Mouse (Mus musculus) macrophage (primary cell): ENCODE data around the gene Trpc4. TPM values are rescaled to one million over a fixed set of nuclear protein-coding genes. Genes with fewer than 3 reads are reported as not detected.

Source experiments
- H3K27ac ChIP-seq: fragments of 350-480 bp; formaldehyde crosslinking; 2 replicates; pipeline ENCODE4 v1.9.0; 2021
- H3K36me3 ChIP-seq: fragments of 350-480 bp; formaldehyde crosslinking; 2 replicates; pipeline ENCODE4 v1.9.0; 2021; ENCODE audit errors: inconsistent target
- H3K4me3 ChIP-seq: fragments of 350-480 bp; formaldehyde crosslinking; 2 replicates; pipeline ENCODE4 v1.9.0; 2021; ENCODE audit errors: inconsistent target
- H3K79me2 ChIP-seq: fragments of 350-480 bp; formaldehyde crosslinking; 2 replicates; pipeline ENCODE4 v1.9.0; 2021; ENCODE audit errors: inconsistent target
- WGBS: methylation state at CpG from one replicate; pipeline ENCODE4 v1.1.7; 2026; ENCODE audit warnings: inconsistent platforms; ENCODE audit not compliant: missing documents; 5-methylcytosine and 5-hydroxymethylcytosine counted together
- polyA plus RNA-seq: library from polyadenylated mRNA; stranded (reverse); fragments of 250-400 nt; gene quantifications from 3 replicates; pipeline ENCODE4 v1.2.4, GENCODE M21; 2018; ENCODE audit warnings: inconsistent platforms

Trpc4 gene
- polyA plus RNA-seq, 1 experiment from 2014 or later, result not detected

DNA sequence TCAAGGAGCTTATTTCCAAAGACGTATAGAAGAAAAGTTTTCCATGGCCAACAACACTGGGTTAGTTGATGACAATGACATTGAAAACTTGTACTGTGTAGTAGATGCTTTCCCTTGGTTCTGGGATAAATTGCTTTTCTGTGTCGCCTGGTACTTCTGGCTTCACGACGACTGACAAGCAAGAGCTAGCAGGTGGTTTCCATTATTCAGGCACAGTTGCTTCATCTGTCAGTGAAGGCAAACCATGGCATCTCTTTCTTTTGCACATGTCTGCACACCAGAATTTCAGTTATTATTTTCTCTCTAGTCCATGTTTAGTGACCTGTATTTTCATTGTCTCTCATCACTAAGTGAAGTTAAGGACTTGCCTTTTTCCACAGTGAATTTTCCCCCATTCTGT is 72.6 kb downstream of the Trpc4 start:
- Histone ChIP-seq H3K27ac (no peak overlapping the region), H3K36me3 (no peaks in the 10 kb centered on the region), H3K4me3 (no peak overlapping the region), H3K79me2 (no peaks in the 10 kb centered on the region)
- 84% methylated on average over 4 of the region's 4 CpGs for WGBS

DNA sequence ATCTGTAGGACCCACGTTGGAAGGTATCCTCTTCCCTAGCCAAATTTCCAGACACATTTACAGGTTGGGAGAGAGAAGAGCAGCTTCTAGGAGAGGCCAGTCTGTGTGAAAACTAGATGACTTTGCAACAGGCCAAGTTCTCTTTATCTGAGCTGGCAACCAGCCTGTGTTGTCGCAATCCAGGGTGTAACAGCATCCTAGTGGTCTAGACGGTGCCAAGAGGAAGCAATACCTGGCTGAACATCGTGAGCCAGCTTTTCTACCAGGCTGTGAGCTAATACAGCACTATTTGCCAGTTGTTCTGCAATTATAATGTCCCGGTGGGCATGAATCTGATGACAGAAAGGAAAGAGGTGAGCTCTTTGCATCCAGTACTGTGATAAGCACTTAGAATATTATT is 83.1 kb downstream of the Trpc4 start:
- no peak overlapping the region for H3K4me3 ChIP-seq
- no peaks in the 10 kb centered on the region for H3K36me3 ChIP-seq
- WGBS, result 40% methylated on average over 5 of the region's 5 CpGs
- H3K79me2 ChIP-seq, result no peaks in the 10 kb centered on the region
- no peak overlapping the region for H3K27ac ChIP-seq

DNA sequence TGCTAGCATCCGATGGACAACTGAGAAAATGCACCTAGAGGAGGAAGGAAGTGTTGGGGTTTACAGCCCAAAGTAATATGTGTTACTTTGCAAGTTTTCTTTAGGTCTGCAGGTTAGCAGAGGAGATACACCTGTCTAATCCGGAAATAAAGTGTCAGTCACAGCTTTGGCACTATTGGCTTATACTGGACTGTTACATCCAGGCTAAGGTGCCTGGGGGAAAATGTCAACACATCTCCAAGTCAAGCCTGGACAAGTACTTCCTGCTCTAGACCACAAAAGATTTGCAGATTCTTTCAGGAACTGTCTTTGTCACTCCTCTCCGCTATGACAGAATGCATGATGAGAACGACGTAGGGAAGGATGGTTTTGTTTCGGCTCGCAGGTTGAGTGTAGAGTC is 83.6 kb downstream of the Trpc4 start:
- H3K79me2 ChIP-seq, result no peaks in the 10 kb centered on the region
- WGBS, result 81% methylated on average over 7 of the region's 7 CpGs
- H3K4me3 ChIP-seq, result no peak overlapping the region
- H3K27ac ChIP-seq, result no peak overlapping the region
- no peaks in the 10 kb centered on the region for H3K36me3 ChIP-seq

DNA sequence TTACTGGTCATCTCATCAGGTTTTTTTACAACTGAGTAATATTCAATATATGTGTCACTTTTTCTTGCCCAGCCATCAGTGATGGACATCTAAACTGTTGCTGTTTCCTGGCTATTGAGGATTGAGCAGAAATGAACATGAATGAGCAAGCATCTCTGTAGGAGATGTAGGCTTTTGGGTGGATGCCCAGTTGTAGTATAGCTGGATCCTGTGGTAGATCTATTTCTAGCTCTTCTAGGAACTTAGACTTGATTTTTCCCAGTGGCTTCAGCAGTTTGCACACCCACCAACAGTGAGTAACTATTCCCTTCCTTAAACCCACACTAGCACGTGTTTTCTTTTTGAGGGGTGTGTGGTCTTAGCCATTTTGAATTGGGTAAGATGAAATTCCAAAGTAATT is 87.3 kb downstream of the Trpc4 start:
- H3K27ac ChIP-seq, result no peak overlapping the region
- 86% methylated on average over 1 of the region's 1 CpGs for WGBS
- H3K79me2 ChIP-seq, result no peaks in the 10 kb centered on the region
- H3K36me3 ChIP-seq, result no peaks in the 10 kb centered on the region
- H3K4me3 ChIP-seq, result no peak overlapping the region

DNA sequence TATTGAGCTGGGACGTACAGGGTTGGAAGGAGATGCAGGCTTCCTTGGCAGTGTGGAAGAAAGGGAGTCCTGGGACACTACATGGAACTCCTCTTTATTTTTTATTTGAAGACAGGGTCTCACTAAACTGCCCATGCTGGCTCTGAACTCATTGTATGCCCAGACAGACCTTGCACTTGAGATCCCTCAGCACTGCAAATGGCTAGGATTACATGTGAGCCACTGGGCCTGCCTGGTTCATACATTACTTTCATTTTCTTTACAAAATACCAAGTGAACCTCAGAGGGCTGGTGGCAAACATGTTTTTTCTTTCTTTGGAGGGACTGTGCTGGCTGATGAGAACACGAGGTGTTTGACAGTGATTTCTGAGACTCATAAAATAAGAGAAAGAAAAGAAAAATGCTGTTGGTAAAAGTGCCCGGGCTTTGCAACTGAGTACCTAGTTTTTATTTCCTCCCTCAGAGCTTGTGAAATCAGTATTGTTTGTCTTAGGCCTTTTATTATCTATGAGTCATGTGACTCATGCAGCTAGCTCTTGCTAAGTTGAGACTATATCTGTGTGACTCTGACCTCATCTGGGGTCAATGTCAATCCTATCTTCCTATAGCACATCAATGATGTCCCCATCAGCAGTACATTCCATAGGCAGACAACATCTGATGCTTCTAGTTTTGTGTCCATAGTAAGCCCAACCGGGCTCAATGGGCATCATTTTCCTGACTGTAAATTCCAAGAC is 89.1 kb downstream of the Trpc4 start:
- Histone ChIP-seq H3K27ac (no peak overlapping the region), H3K79me2 (no peaks in the 10 kb centered on the region), H3K4me3 (no peak overlapping the region), H3K36me3 (no peaks in the 10 kb centered on the region)
- 85% methylated on average over 4 of the region's 4 CpGs for WGBS

DNA sequence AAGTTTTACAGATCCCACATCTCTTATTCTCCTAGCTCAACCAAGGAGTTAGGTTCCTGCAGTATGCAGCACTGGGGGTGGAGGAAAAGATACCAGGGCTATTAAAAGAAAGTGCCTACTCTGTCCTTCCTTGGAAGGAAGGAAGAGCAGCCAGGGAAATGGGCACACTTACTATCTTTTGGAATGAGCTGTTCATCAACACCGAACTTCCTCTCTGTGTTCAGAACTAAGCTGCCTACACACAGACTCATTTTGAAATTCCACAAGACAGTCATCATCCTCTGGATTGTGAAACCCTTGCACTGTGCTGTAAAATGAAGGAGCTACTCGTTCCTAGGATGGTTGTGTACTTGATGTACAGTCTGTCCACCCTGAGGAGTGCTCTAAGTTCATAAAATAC is 90.6 kb downstream of the Trpc4 start:
- no peak overlapping the region for H3K27ac ChIP-seq
- H3K4me3 ChIP-seq, result no peak overlapping the region
- WGBS, result 52% methylated on average over 2 of the region's 2 CpGs
- H3K79me2 ChIP-seq, result no peaks in the 10 kb centered on the region
- H3K36me3 ChIP-seq, result no peaks in the 10 kb centered on the region

DNA sequence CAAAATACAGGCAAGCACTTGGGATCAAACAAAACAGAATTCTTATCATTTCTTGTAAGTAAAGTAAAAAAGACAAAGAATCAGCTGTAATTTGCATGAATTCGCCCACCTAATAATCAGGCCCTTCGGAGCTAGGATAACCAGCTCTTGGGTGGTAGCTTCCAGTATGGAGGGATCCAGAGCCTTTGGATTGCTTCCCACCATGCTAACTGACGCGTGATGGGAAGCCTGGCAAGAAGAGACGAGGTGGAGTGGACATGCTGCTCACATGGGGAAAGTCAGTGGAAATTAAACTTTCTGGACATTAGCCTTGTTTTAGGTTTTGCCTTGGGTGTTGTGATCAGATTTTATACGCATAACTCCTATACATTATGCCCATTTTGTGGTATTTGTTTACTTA is 93.5 kb downstream of the Trpc4 start:
- WGBS, result 85% methylated on average over 6 of the region's 6 CpGs
- H3K4me3 ChIP-seq, result no peak overlapping the region
- no peaks in the 10 kb centered on the region for H3K36me3 ChIP-seq
- H3K27ac ChIP-seq, result no peak overlapping the region
- no peaks in the 10 kb centered on the region for H3K79me2 ChIP-seq

DNA sequence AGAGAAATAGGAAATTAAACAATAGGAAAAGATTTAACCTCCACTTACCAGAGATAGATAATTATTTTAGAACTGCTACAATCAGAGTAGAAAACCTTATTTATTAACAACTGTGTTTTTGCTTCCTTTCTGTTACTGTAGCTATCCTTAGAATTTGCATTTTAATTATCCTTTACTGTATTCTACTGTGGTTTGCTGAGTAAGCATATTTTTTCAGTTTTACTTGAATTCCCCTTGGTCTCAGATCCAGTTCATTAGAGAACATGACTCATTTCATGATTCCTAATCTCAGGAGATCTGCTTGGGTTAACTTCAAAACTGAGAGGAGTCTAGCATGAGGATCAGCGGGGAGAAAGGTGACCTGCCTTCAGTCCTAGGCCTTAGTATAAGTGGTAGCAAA is 111.1 kb downstream of the Trpc4 start:
- 100% methylated on average over 1 of the region's 1 CpGs for WGBS
- Histone ChIP-seq H3K36me3 (no peaks in the 10 kb centered on the region), H3K79me2 (no peaks in the 10 kb centered on the region), H3K27ac (no peak overlapping the region), H3K4me3 (no peak overlapping the region)

DNA sequence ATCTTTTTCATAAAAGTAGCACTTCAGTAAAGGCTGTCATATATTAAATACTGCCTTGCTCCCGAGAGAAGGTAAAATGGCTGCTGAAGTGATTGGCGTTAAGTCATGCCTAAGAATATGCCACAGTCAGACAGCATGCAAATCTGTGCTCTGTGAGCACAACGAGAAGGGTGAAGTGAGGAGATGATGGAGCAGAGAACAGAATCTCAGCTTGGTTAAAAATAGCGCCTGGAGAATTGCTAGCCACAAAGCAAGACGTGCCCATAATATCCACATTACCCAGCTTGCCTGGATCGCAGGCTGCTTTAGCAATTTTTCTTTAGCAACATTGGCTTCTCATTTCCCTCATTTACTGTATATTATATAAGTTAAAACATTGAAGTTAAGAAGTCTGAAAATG is 113.3 kb downstream of the Trpc4 start:
- 82% methylated on average over 6 of the region's 6 CpGs for WGBS
- H3K36me3 ChIP-seq, result no peaks in the 10 kb centered on the region
- H3K79me2 ChIP-seq, result no peaks in the 10 kb centered on the region
- H3K27ac ChIP-seq, result no peak overlapping the region
- no peak overlapping the region for H3K4me3 ChIP-seq

DNA sequence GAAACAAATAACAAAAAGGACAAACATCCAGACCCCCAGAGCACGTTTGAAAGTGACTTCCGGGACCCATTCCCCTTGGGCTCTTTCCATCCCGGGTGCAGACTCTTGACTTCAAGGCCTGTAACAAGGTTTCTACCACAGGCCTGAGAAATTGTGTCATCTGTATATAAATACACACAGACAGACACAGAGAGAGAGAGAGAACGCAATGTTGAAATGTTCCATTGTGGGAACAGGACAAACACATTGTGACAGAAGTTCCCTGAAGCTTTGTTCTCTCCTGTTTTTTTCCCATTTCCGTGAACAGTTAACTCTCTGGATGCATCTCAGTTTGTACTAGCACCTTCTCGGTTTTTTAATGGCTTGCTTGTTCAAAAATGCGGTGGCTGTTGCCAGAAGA is 118.8 kb downstream of the Trpc4 start:
- H3K4me3 ChIP-seq, result no peak overlapping the region

DNA sequence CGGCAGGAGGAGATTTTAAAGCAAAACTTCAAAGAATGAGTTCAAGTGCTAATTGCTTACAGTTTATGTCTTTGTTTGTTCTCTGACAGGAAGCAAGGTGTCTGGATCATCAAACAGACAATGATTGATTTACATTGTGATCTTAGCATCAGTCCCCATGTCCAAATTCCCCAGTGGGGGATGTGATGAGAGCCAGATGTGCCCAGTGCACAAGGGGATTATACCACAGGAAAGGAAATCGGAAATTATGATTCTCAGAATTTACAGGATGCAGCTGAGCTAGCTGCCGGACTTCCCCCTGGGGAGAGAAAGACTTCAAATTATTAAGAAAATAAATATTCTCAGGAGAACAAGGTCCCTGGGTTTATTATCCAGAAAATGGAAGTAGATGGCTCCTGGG is 133.9 kb downstream of the Trpc4 start:
- no peaks in the 10 kb centered on the region for H3K36me3 ChIP-seq
- H3K27ac ChIP-seq, result no peak overlapping the region
- no peak overlapping the region for H3K4me3 ChIP-seq
- 66% methylated on average over 3 of the region's 3 CpGs for WGBS
- no peaks in the 10 kb centered on the region for H3K79me2 ChIP-seq

More for the DNA sequence above, 118.8 kb downstream of the Trpc4 start:
- WGBS, result 83% methylated on average over 7 of the region's 7 CpGs
- no peaks in the 10 kb centered on the region for H3K36me3 ChIP-seq
- H3K79me2 ChIP-seq, result no peaks in the 10 kb centered on the region
- H3K27ac ChIP-seq, result no peak overlapping the region

DNA sequence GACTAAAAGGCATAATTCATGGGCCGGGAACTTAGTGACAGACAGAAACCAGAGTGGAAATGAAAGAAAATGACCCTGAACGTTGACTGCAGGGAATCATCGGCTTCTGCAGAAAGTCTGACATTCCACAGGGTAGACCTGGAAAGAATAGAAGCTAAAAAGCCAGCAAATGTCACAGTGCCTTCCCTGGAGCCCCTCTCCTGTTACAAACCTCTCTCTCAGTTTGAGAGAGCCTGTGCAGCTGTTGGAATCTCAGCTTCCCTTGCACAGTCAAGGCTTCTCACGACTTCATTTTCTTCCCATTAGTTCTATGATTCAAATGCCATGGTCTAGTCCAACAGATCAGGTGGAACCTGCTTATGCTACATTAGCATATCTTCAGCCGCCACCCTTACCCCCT is 154.8 kb downstream of the Trpc4 start:
- H3K27ac ChIP-seq, result no peak overlapping the region
- no peaks in the 10 kb centered on the region for H3K79me2 ChIP-seq
- WGBS, result 59% methylated on average over 5 of the region's 5 CpGs
- H3K36me3 ChIP-seq, result no peaks in the 10 kb centered on the region
- H3K4me3 ChIP-seq, result no peak overlapping the region

DNA sequence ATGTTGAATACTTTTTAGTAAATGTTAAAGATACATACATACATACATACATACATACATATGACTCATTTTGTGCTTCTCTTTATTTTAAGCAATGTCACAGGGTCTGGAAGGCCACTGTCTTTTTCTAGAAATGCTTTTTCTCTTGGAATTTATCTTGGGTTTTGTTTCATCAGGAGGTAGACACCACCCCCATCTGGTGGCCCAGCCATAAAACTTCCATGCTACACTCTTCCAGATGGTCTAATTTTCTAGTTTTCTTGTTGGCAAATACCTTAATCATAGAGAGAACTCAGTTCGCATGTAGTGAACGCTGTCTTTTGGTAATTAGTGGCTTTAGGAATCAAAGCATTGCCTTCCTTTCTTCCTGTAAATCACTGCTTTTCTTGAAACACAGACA is 158.2 kb downstream of the Trpc4 start:
- H3K27ac ChIP-seq, result no peak overlapping the region
- no peaks in the 10 kb centered on the region for H3K36me3 ChIP-seq
- H3K79me2 ChIP-seq, result no peaks in the 10 kb centered on the region
- no peak overlapping the region for H3K4me3 ChIP-seq
- WGBS, result 100% methylated on average over 2 of the region's 2 CpGs

DNA sequence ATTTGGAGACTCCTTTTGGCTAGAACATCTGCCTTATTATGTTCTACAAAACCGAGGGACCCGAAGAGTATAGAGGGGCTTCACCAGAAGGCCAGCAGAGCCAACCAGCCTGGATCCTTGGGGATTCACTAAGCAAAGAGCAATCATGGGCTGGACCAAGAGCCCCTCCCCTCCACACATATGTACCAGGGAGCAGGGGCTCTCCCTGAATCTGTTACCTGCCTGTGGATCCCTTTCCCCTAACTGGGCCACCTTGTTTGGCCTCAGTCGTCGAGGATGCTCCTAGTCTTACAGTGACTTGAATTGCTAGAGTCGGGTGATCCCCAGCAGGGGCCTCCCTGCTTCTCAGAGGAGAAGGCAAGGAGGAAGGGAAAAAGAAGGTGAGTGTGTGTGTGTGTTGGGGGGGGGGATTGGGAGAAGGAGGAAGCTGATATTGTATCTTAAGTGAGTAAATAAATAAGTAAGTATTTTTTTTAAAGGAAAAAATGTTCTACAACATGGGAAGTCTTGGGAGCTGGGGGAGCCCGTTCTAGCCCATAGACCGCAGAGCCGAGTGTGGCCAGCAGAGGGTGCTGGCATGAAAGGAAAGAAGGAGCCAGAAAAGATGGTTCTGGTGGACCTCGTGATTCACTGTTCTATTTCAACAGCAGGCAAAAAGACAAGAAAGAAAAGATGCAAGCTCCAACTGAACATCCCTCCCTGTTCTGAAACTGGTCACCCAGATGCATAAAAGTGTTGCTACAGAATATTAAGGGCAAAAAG is 197.2 kb downstream of the Trpc4 start:
- Histone ChIP-seq H3K36me3 (no peaks in the 10 kb centered on the region), H3K27ac (no peak overlapping the region), H3K4me3 (no peak overlapping the region), H3K79me2 (no peaks in the 10 kb centered on the region)
- WGBS, result 20% methylated on average over 9 of the region's 9 CpGs

DNA sequence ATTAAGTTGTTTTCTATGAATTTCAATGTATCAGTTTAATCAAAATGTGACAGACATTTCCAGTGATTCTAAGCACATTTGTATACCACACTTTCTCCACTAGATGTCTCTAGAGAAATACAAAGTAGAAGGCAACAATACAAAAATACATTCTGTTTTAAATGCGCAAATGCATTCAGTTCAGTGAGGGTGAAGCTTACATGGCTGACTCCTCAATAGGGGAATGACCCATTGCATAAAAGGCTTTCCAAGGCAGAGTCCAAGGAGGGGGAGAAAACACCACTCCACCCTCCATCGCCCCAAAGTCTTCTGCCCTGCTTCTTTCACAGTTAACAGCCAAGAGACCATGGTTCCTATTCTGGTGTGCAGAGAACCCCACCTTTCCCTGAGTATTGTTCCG is 201.7 kb downstream of the Trpc4 start:
- H3K79me2 ChIP-seq, result no peaks in the 10 kb centered on the region
- 81% methylated on average over 3 of the region's 3 CpGs for WGBS
- H3K36me3 ChIP-seq, result no peaks in the 10 kb centered on the region
- H3K27ac ChIP-seq, result no peak overlapping the region
- H3K4me3 ChIP-seq, result no peak overlapping the region
